Mouse (Mus musculus): ENCODE results near the gene Fam102a. TPM values are rescaled to one million over a fixed set of nuclear protein-coding genes. Genes with fewer than 3 reads are reported as not detected.

The Fam102a gene
- polyA plus RNA-seq, 1 experiment from 2014 or later: 11.8 TPM

- ChIA-PET POLR2A (no interaction called here), CTCF (interaction anchor here (0.6 kb wide), 1 partner anchor 24 kb away, joined by 3 read pairs; no protein-coding TSS in a partner anchor)
- no peak for TF ChIP-seq CTCF (IDR thresholded peaks at IDR 0.05)
- no peak for ATAC-seq
- in situ Hi-C loops (cut with MboI; ENCODE audit: low pct_unique_long_range_greater_than_20kb): no loop called here
- no peaks in the 10 kb centered on the region for H3K27me3 ChIP-seq
- DNase-seq (ENCODE audit: low read depth, low spot score): no peak
Measured at GRCm38 (mm10) chr2:32496190-32496589, 38.9 kb upstream of the Fam102a start.

GRCm38 (mm10) chr2:32499365-32499764 is 35.8 kb upstream of the Fam102a start:
- in situ Hi-C loops (cut with MboI; ENCODE audit: low pct_unique_long_range_greater_than_20kb): no loop called here
- H3K27me3 ChIP-seq: no peaks in the 10 kb centered on the region
- POLR2A ChIA-PET: no interaction called here
- DNase-seq (ENCODE audit: low read depth, low spot score): no peak
- no peak for ATAC-seq
- no peak for TF ChIP-seq CTCF (IDR thresholded peaks at IDR 0.05)
- CTCF ChIA-PET: no interaction called here

- in situ Hi-C loops (cut with MboI; ENCODE audit: low pct_unique_long_range_greater_than_20kb): no loop called here
- TF ChIP-seq CTCF (IDR thresholded peaks at IDR 0.05): no peak
- ATAC-seq (no peak), DNase-seq (ENCODE audit: low read depth, low spot score) (no peak)
- ChIA-PET POLR2A (no interaction called here), CTCF (interaction anchor here (1.7 kb wide), 1 partner anchor 12 kb away, joined by 5 read pairs; no protein-coding TSS in a partner anchor)
- no peaks in the 10 kb centered on the region for H3K27me3 ChIP-seq
Measured at GRCm38 (mm10) chr2:32500461-32500860, 34.7 kb upstream of the Fam102a start.

GRCm38 (mm10) chr2:32501754-32502324 is 33.3 kb upstream of the Fam102a start:
- CTCF ChIA-PET: interaction anchor here (1.0 to 1.8 kb wide), 3 partner anchors 14 to 85 kb away, joined by 3 to 6 read pairs (median 3); partner anchors contain the start of gene St6galnac4
- POLR2A ChIA-PET: no interaction called here
- in situ Hi-C loops (cut with MboI; ENCODE audit: low pct_unique_long_range_greater_than_20kb): no loop called here
- ATAC-seq (no peak), DNase-seq (ENCODE audit: low read depth, low spot score) (no peak)
- no peaks in the 10 kb centered on the region for H3K27me3 ChIP-seq
- no peak for TF ChIP-seq CTCF (IDR thresholded peaks at IDR 0.05)

- no peak for TF ChIP-seq CTCF (IDR thresholded peaks at IDR 0.05)
- H3K27me3 ChIP-seq: no peaks in the 10 kb centered on the region
- ChIA-PET CTCF (interaction anchor here (1.0 to 1.8 kb wide), 5 partner anchors 15 to 84 kb away, joined by 3 to 6 read pairs (median 3); partner anchors contain the start of gene St6galnac4), POLR2A (no interaction called here)
- no peak for DNase-seq (ENCODE audit: low read depth, low spot score)
- in situ Hi-C loops (cut with MboI; ENCODE audit: low pct_unique_long_range_greater_than_20kb): no loop called here
- no peak for ATAC-seq
Measured at GRCm38 (mm10) chr2:32502843-32503242, 32.3 kb upstream of the Fam102a start.

- ATAC-seq: no peak
- in situ Hi-C loops (cut with MboI; ENCODE audit: low pct_unique_long_range_greater_than_20kb): no loop called here
- ChIA-PET CTCF (interaction anchor here (1.4 to 2.2 kb wide), 4 partner anchors 16 to 64 kb away, joined by 3 to 12 read pairs (median 4); no protein-coding TSS in a partner anchor), POLR2A (no interaction called here)
- no peak for DNase-seq (ENCODE audit: low read depth, low spot score)
- TF ChIP-seq CTCF (IDR thresholded peaks at IDR 0.05): no peak
- H3K27me3 ChIP-seq: no peaks in the 10 kb centered on the region
Measured at GRCm38 (mm10) chr2:32503588-32503987, 31.5 kb upstream of the Fam102a start.

- H3K27me3 ChIP-seq: no peaks in the 10 kb centered on the region
- ATAC-seq: no peak
- ChIA-PET POLR2A (no interaction called here), CTCF (interaction anchor here (1.5 to 2.2 kb wide), 2 partner anchors 18 to 40 kb away, joined by 3 to 12 read pairs; no protein-coding TSS in a partner anchor)
- no peak for TF ChIP-seq CTCF (IDR thresholded peaks at IDR 0.05)
- in situ Hi-C loops (cut with MboI; ENCODE audit: low pct_unique_long_range_greater_than_20kb): no loop called here
- no peak for DNase-seq (ENCODE audit: low read depth, low spot score)
Measured at GRCm38 (mm10) chr2:32505536-32505935, 29.6 kb upstream of the Fam102a start.

GRCm38 (mm10) chr2:32506673-32507668 is 28.2 kb upstream of the Fam102a start:
- ATAC-seq (no peak), DNase-seq (ENCODE audit: low read depth, low spot score) (no peak)
- ChIA-PET POLR2A (no interaction called here), CTCF (interaction anchor here (1.5 kb wide), 1 partner anchor 39 kb away, joined by 3 read pairs; no protein-coding TSS in a partner anchor)
- no peaks in the 10 kb centered on the region for H3K27me3 ChIP-seq
- TF ChIP-seq CTCF (IDR thresholded peaks at IDR 0.05): no peak
- in situ Hi-C loops (cut with MboI; ENCODE audit: low pct_unique_long_range_greater_than_20kb): no loop called here

GRCm38 (mm10) chr2:32507906-32508305 is 27.2 kb upstream of the Fam102a start:
- ATAC-seq (no peak), DNase-seq (ENCODE audit: low read depth, low spot score) (no peak)
- no peak for TF ChIP-seq CTCF (IDR thresholded peaks at IDR 0.05)
- ChIA-PET CTCF (no interaction called here), POLR2A (no interaction called here)
- in situ Hi-C loops (cut with MboI; ENCODE audit: low pct_unique_long_range_greater_than_20kb): no loop called here
- H3K27me3 ChIP-seq: no peaks in the 10 kb centered on the region

- ATAC-seq (no peak), DNase-seq (ENCODE audit: low read depth, low spot score) (no peak)
- no peaks in the 10 kb centered on the region for H3K27me3 ChIP-seq
- in situ Hi-C loops (cut with MboI; ENCODE audit: low pct_unique_long_range_greater_than_20kb): no loop called here
- no peak for TF ChIP-seq CTCF (IDR thresholded peaks at IDR 0.05)
- CTCF ChIA-PET: no interaction called here
- POLR2A ChIA-PET: no interaction called here
Measured at GRCm38 (mm10) chr2:32509287-32509686, 25.8 kb upstream of the Fam102a start.

- no peak for DNase-seq (ENCODE audit: low read depth, low spot score)
- in situ Hi-C loops (cut with MboI; ENCODE audit: low pct_unique_long_range_greater_than_20kb): no loop called here
- TF ChIP-seq CTCF (IDR thresholded peaks at IDR 0.05): no peak
- POLR2A ChIA-PET: no interaction called here
- ATAC-seq: no peak
- no peaks in the 10 kb centered on the region for H3K27me3 ChIP-seq
- CTCF ChIA-PET: no interaction called here
Measured at GRCm38 (mm10) chr2:32509896-32510295, 25.2 kb upstream of the Fam102a start.
